Mouse (Mus musculus) lung, embryonic 14.5 days (tissue): ENCODE data around the gene Nsg1. TPM values are rescaled to one million over a fixed set of nuclear protein-coding genes. Genes with fewer than 3 reads are reported as not detected.

Experiments
- ATAC-seq: fragments of 200-750 bp; cut with Nextera tagmentation; 2 replicates; pipeline ENCODE4 v1.8.0; 2017; ENCODE audit warnings: mild to moderate bottlenecking, moderate TSS enrichment, moderate library complexity; ENCODE audit not compliant: insufficient read depth
- DNase-seq: peaks from one replicate; pipeline ENCODE4 v3.0.0-alpha.2; 2015
- H3K27ac ChIP-seq: fragments of 300-500 bp; sonication (generic); 2 replicates; pipeline ENCODE4 v1.5.1; 2014; ENCODE audit warnings: low read depth, mild to moderate bottlenecking, moderate library complexity
- H3K27me3 ChIP-seq: fragments of 300-500 bp; sonication (generic); 2 replicates; pipeline ENCODE4 v1.6.1; 2014; ENCODE audit warnings: low read length, control low read depth; ENCODE audit not compliant: insufficient read depth
- H3K36me3 ChIP-seq: fragments of 300-500 bp; sonication (generic); 2 replicates; pipeline ENCODE4 v1.6.1; 2014; ENCODE audit warnings: control low read depth; ENCODE audit not compliant: insufficient read depth
- H3K4me1 ChIP-seq: fragments of 300-500 bp; sonication (generic); 2 replicates; pipeline ENCODE4 v1.6.1; 2014; ENCODE audit warnings: antibody characterized with exemption, control low read depth; ENCODE audit not compliant: insufficient read depth
- H3K4me2 ChIP-seq: fragments of 300-500 bp; sonication (generic); 2 replicates; pipeline ENCODE4 v1.6.1; 2014; ENCODE audit warnings: mild to moderate bottlenecking
- H3K4me3 ChIP-seq: fragments of 300-500 bp; sonication (generic); 2 replicates; pipeline ENCODE4 v1.5.1; 2014; ENCODE audit warnings: low read depth, low read length
- H3K9ac ChIP-seq: fragments of 300-500 bp; sonication (generic); 2 replicates; pipeline ENCODE4 v1.6.1; 2014
- H3K9me3 ChIP-seq: fragments of 300-500 bp; sonication (generic); 2 replicates; pipeline ENCODE4 v1.6.1; 2016; ENCODE audit warnings: low read depth, low read length, control low read depth
- CTCF ChIP-seq: IDR thresholded peaks from 2 replicates; pipeline ENCODE4 v1.5.1; 2016; ENCODE audit warnings: antibody characterized with exemption, low read depth
- WGBS: fragments of 180-500 bp; shearing (Covaris S2); extraction: QIAGEN DNeasy Blood & Tissue Kit; methylation state at CpG from one replicate; pipeline ENCODE4 v1.1.7; 2014; 5-methylcytosine and 5-hydroxymethylcytosine counted together
- polyA plus RNA-seq: library from polyadenylated mRNA; unstranded; fragments of >200 nt; fragmentation: Nextera tagmentation; extraction: Ambion mirVana; gene quantifications from 2 replicates; pipeline ENCODE4 v1.2.1, GENCODE M21; 2014

Gene Nsg1
- polyA plus RNA-seq, 1 experiment from 2014 or later = 18.2 TPM

DNA sequence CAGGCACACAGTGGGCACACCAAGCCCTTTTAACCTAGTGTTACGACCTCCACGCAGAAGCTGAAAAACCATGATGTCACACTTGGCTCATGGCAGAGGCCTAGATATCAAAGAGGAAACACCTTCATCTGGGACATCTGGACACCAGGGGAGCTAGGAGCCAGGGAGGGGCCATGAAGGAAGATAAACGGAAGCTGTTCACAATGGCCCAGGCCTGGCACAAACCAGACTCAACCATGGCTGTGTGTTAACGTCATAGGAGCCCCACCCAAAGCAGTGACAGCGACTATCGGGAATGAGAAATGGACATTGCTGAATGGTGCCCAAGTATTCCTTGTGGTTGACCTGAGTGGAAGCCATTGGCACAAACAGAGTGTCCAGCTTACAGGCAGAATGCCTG, 13.2 kb downstream of the Nsg1 start:
- no peaks in the 10 kb centered on the region for H3K27me3 ChIP-seq
- WGBS = 78% methylated on average over 6 of the region's 6 CpGs
- H3K9ac ChIP-seq = no peak overlapping the region
- ATAC-seq (no peak), DNase-seq (peak; percentile 5)
- no peaks in the 10 kb centered on the region for H3K4me1 ChIP-seq
- H3K4me3 ChIP-seq = no peak overlapping the region
- no peaks in the 10 kb centered on the region; the same call in 1 of the 2 replicates for H3K9me3 ChIP-seq
- no peak overlapping the region for H3K4me2 ChIP-seq
- H3K36me3 ChIP-seq = peaks cover 47% of the 10 kb centered on the region
- no peak overlapping the region for H3K27ac ChIP-seq
- no peak for TF ChIP-seq CTCF

DNA sequence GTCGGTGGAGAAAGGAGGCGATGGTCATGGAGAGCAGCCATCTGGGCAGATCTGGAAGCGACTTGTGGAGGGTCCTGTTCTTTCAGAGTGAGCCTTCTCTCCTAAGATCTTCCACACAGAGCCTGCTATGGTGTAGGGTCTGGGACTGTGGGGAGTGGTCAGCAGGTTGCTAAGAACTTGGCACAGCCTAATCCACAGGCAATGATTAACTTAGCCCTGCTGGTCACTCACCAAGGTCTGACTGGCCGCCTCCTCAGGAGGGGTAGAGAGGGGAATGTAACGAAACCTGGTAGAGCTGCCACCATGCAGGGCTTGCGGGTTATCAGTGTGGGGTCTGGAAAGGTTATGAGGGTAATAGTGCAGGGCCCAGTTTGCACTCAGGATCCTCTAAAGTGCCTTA, 18.8 kb downstream of the Nsg1 start:
- Histone ChIP-seq H3K9me3 (no peaks in the 10 kb centered on the region), H3K27me3 (no peaks in the 10 kb centered on the region), H3K4me3 (no peak overlapping the region), H3K9ac (no peak overlapping the region), H3K4me1 (no peaks in the 10 kb centered on the region), H3K27ac (no peak overlapping the region), H3K36me3 (peaks cover 57% of the 10 kb centered on the region), H3K4me2 (no peak overlapping the region)
- no peak for DNase-seq
- no peak for ATAC-seq
- 77% methylated on average over 6 of the region's 6 CpGs for WGBS
- no peak for TF ChIP-seq CTCF

DNA sequence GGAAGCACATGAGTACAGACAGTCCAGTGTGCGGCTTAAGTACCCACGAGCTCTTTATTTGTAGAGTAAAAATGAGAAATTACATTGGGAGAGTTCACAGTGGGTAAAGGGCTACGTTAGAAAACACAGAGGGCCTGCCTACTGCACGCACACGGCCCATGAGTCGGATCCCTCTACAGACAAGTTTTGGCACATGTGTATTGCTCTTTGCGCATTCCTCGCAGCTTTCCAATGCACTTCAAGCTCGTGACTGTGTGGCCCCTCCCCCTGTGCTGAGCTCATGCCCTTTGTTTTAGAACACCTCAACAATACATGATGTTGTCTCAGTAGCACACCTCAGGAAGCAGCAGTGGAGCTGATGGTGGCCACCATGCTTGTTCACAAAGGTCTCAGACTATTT, 22.5 kb downstream of the Nsg1 start:
- H3K27ac ChIP-seq = no peak overlapping the region; the same call in 1 of the 2 replicates
- H3K4me3 ChIP-seq = no peak overlapping the region
- 82% methylated on average over 9 of the region's 9 CpGs for WGBS
- H3K4me2 ChIP-seq = no peak overlapping the region
- H3K9me3 ChIP-seq = no peaks in the 10 kb centered on the region
- peaks cover 40% of the 10 kb centered on the region for H3K36me3 ChIP-seq
- no peak overlapping the region for H3K9ac ChIP-seq
- DNase-seq (no peak), ATAC-seq (no peak)
- H3K27me3 ChIP-seq = no peaks in the 10 kb centered on the region
- TF ChIP-seq CTCF = no peak
- H3K4me1 ChIP-seq = no peaks in the 10 kb centered on the region

DNA sequence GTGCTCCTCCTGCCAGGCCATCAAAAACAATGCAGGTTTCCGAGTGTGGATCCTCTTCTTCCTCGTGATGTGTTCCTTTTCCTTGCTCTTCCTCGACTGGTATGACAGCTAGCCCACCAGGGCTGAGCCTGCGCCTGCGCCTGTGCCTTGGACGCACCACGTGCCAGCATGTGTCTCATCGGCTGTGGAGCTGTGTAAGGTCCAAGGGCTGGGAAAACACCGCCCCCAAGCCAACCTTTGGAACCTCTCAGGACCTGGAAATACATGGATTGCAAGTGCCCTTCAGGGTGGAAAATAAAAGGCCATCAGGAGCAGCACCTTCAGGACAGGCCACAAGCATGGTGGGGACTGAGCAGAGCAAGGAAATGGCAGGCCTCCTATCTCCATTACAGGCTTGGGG, 23.5 kb downstream of the Nsg1 start:
- 90% methylated on average over 9 of the region's 9 CpGs for WGBS
- ATAC-seq (no peak; the same call in 1 of the 2 replicates), DNase-seq (no peak)
- Histone ChIP-seq H3K9ac (no peak overlapping the region), H3K9me3 (no peaks in the 10 kb centered on the region), H3K4me1 (no peaks in the 10 kb centered on the region), H3K4me3 (no peak overlapping the region), H3K36me3 (peaks cover 40% of the 10 kb centered on the region), H3K27me3 (no peaks in the 10 kb centered on the region), H3K4me2 (no peak overlapping the region), H3K27ac (no peak overlapping the region)
- TF ChIP-seq CTCF = no peak

- no peak overlapping the region for H3K9ac ChIP-seq
- H3K4me2 ChIP-seq = no peak overlapping the region
- H3K27me3 ChIP-seq = no peaks in the 10 kb centered on the region
- H3K27ac ChIP-seq = no peak overlapping the region
- no peak for ATAC-seq
- TF ChIP-seq CTCF = no peak
- no peaks in the 10 kb centered on the region for H3K4me1 ChIP-seq
- H3K9me3 ChIP-seq = no peaks in the 10 kb centered on the region
- 83% methylated on average over 2 of the region's 2 CpGs for WGBS
- DNase-seq = no peak
- H3K4me3 ChIP-seq = no peak overlapping the region
- H3K36me3 ChIP-seq = peaks cover 11% of the 10 kb centered on the region
Measured at GRCm38 (mm10) chr5:38129339-38129738, 30.4 kb downstream of the Nsg1 start.

GRCm38 (mm10) chr5:38126519-38127306, 33.0 kb downstream of the Nsg1 start:
- Histone ChIP-seq H3K4me1 (no peaks in the 10 kb centered on the region), H3K36me3 (peaks cover 11% of the 10 kb centered on the region), H3K4me3 (no peak overlapping the region), H3K4me2 (no peak overlapping the region), H3K9me3 (no peaks in the 10 kb centered on the region), H3K9ac (no peak overlapping the region), H3K27ac (no peak overlapping the region), H3K27me3 (no peaks in the 10 kb centered on the region)
- DNase-seq (no peak), ATAC-seq (no peak; the same call in 1 of the 2 replicates)
- WGBS = 81% methylated on average over 13 of the region's 13 CpGs
- TF ChIP-seq CTCF = no peak

GRCm38 (mm10) chr5:38121699-38122098, 38.0 kb downstream of the Nsg1 start:
- H3K9me3 ChIP-seq = no peaks in the 10 kb centered on the region
- H3K4me1 ChIP-seq = no peaks in the 10 kb centered on the region
- no peak for TF ChIP-seq CTCF
- H3K4me2 ChIP-seq = no peak overlapping the region
- H3K9ac ChIP-seq = no peak overlapping the region
- H3K27ac ChIP-seq = no peak overlapping the region
- H3K27me3 ChIP-seq = no peaks in the 10 kb centered on the region
- peak; percentile 45 for DNase-seq
- H3K36me3 ChIP-seq = peaks cover 13% of the 10 kb centered on the region
- ATAC-seq = no peak
- WGBS = 47% methylated on average over 7 of the region's 7 CpGs
- H3K4me3 ChIP-seq = no peak overlapping the region

GRCm38 (mm10) chr5:38119268-38119667, 40.4 kb downstream of the Nsg1 start:
- H3K27ac ChIP-seq = no peak overlapping the region
- H3K27me3 ChIP-seq = no peaks in the 10 kb centered on the region
- H3K9me3 ChIP-seq = no peaks in the 10 kb centered on the region
- TF ChIP-seq CTCF = no peak
- no peaks in the 10 kb centered on the region for H3K4me1 ChIP-seq
- ATAC-seq = no peak
- peaks cover 17% of the 10 kb centered on the region for H3K36me3 ChIP-seq
- no peak overlapping the region for H3K4me3 ChIP-seq
- no peak for DNase-seq
- 95% methylated on average over 5 of the region's 5 CpGs for WGBS
- H3K4me2 ChIP-seq = no peak overlapping the region
- no peak overlapping the region for H3K9ac ChIP-seq
